Mouse (Mus musculus) myocyte (in vitro differentiated cells): ENCODE measurements at regions not wholly inside any gene's neighbourhood (a gene's known extent, or its start where the extent isn't known, plus 50 kb on each side); places are given as distances from the start of the nearest gene placed in this dataset.

Experiments
- CEBPB ChIP-seq: IDR thresholded peaks from 2 replicates; pipeline ENCODE4 v1.6.1; 2011; ENCODE audit warnings: mild to moderate bottlenecking, moderate library complexity; ENCODE audit not compliant: poor library complexity, insufficient read depth, severe bottlenecking
- E2F4 ChIP-seq: IDR thresholded peaks from one replicate; pipeline ENCODE4 v1.6.1; 2011; ENCODE audit warnings: mild to moderate bottlenecking, control low read depth, moderate library complexity; ENCODE audit not compliant: insufficient read depth
- MAX ChIP-seq: IDR thresholded peaks from one replicate; pipeline ENCODE4 v1.6.1; 2011; ENCODE audit warnings: low read depth, mild to moderate bottlenecking, control low read depth
- MYOD1 ChIP-seq, 3 experiments: IDR thresholded peaks; one replicate each; pipeline ENCODE4 v1.6.1; 2011; ENCODE audit warnings: control low read depth in 2 of 3, low read depth in 2 of 3, mild to moderate bottlenecking in 2 of 3, moderate library complexity in 1 of 3; ENCODE audit not compliant: insufficient read length in 2 of 3, control insufficient read depth in 1 of 3
- MYOG ChIP-seq, 3 experiments: IDR thresholded peaks; one replicate each; pipeline ENCODE4 v1.6.1; 2011; ENCODE audit warnings: control low read depth in 2 of 3, low read depth in 2 of 3, mild to moderate bottlenecking in 2 of 3; ENCODE audit not compliant: insufficient read length in 2 of 3, control insufficient read depth in 1 of 3, insufficient read depth in 1 of 3
- POLR2A ChIP-seq: IDR thresholded peaks from one replicate; pipeline ENCODE4 v1.6.1; 2011; ENCODE audit warnings: low read depth, mild to moderate bottlenecking, control low read depth, moderate library complexity; ENCODE audit not compliant: insufficient read length
- POLR2AphosphoS2 ChIP-seq: IDR thresholded peaks from one replicate; pipeline ENCODE4 v1.6.1; 2011; ENCODE audit warnings: low read depth, control low read depth; ENCODE audit not compliant: insufficient read length
- REST ChIP-seq: IDR thresholded peaks from one replicate; pipeline ENCODE4 v1.6.1; 2011; ENCODE audit warnings: mild to moderate bottlenecking, control low read depth, moderate library complexity; ENCODE audit not compliant: insufficient read depth, insufficient read length
- SRF ChIP-seq: IDR thresholded peaks from one replicate; pipeline ENCODE4 v1.6.1; 2011; ENCODE audit warnings: low read depth; ENCODE audit not compliant: control insufficient read depth, insufficient read length
- TCF12 ChIP-seq: IDR thresholded peaks from one replicate; pipeline ENCODE4 v1.6.1; 2011; ENCODE audit warnings: mild to moderate bottlenecking, control low read depth; ENCODE audit not compliant: poor library complexity, insufficient read depth, severe bottlenecking
- USF1 ChIP-seq: IDR thresholded peaks from one replicate; pipeline ENCODE4 v1.6.1; 2011; ENCODE audit warnings: low read depth, mild to moderate bottlenecking, control low read depth, moderate library complexity

- no peak for TF ChIP-seq POLR2A
- TF ChIP-seq USF1 = no peak
- TF ChIP-seq POLR2AphosphoS2 = no peak
- no peak for TF ChIP-seq TCF12
- no peak for TF ChIP-seq CEBPB
- no peak for TF ChIP-seq MYOD1 (IDR thresholded peaks at IDR 0.05; ENCODE audit: control insufficient read depth in 1 of 3, insufficient read length in 2 of 3, low read depth in 2 of 3)
- TF ChIP-seq SRF = no peak
- no peak for TF ChIP-seq MAX
- no peak for TF ChIP-seq REST
- TF ChIP-seq E2F4 = no peak
- TF ChIP-seq MYOG (IDR thresholded peaks at IDR 0.05; ENCODE audit: control insufficient read depth in 1 of 3, insufficient read depth in 1 of 3, insufficient read length in 2 of 3, low read depth in 2 of 3) = no peak
These were observed 407.4 kb upstream of the Alcam start for GRCm38 (mm10) chr16:52861263-52861662.
